Mouse (Mus musculus) spleen, postnatal 0 days (tissue): ENCODE results near the gene Dip2b. TPM values are rescaled to one million over a fixed set of nuclear protein-coding genes. Genes with fewer than 3 reads are reported as not detected.

Experiments
- polyA plus RNA-seq: library from polyadenylated mRNA; unstranded; fragments of >200 nt; fragmentation: Nextera tagmentation; extraction: Ambion mirVana; gene quantifications from 2 replicates; pipeline ENCODE4 v1.2.1, GENCODE M21; 2015

Dip2b gene
- polyA plus RNA-seq, result 4.3 and 6.2 TPM in 2 replicates

DNA sequence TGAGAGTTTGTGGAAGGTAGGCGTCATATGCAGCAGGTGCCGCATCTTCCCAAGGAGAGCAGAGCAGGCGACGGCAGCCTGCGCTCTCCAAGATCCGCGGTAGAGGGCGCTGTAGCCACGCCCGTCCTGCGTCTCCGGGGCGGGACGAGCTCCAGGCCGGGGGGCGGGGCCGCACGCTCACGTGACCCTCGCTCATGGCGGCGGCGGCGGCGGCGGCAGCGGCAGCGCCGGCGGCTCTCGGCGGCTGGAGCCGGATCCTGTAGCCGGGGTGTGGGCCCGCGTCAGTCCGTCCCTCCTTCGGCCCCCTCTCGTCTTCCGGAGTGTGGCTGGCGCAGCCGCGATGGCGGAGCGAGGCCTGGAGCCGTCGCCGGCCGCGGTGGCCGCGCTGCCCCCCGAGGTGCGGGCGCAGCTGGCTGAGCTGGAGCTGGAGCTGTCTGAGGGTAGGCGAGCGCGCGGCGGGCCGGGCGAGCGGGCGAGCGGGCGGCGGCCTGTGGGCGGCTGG lies at the start of gene Dip2b:
TSS of gene Dip2b (plus strand) at position 195 of the 502 bp plus-strand sequence.

GRCm38 (mm10) chr15:100227663-100228534 lies 189.4 kb downstream of the Dip2b start, which contains the start of gene Atf1:
Gene Atf1, plus strand, starts transcription at chr15:100227819.

Other genes with a start within 250 kb of the Dip2b start
- gene Lima1, start 163.2 kb upstream of the Dip2b start, polyA plus RNA-seq, result 8.8 and 11.4 TPM in 2 replicates
- gene Fam186a, start 71.6 kb upstream of the Dip2b start, polyA plus RNA-seq, result not detected in 2 replicates
- gene Larp4, start 68.6 kb upstream of the Dip2b start, polyA plus RNA-seq, result 17.3 and 19.3 TPM in 2 replicates
- gene Atf1, start 189.2 kb downstream of the Dip2b start, polyA plus RNA-seq, result 60.8 and 61.5 TPM in 2 replicates
- not detected in 2 replicates for gene Tmprss12, start 242.2 kb downstream of the Dip2b start, polyA plus RNA-seq